Mouse (Mus musculus) thymus, adult 2 months (tissue): ENCODE results near the gene Krt36.

Experiments used
- CTCF ChIP-seq: fragments of 200-500 bp; IDR thresholded peaks from 2 replicates; pipeline ENCODE4 v1.5.1; 2012; ENCODE audit warnings: mild to moderate bottlenecking, control low read depth, low read length, moderate library complexity, borderline replicate concordance; ENCODE audit not compliant: control insufficient read depth, poor library complexity, insufficient read depth; ENCODE audit errors: extremely low read depth
- POLR2A ChIP-seq: fragments of 200-500 bp; IDR thresholded peaks from 2 replicates; pipeline ENCODE4 v1.6.1; 2012; ENCODE audit warnings: mild to moderate bottlenecking, low read length, control low read depth, moderate library complexity; ENCODE audit not compliant: control insufficient read depth, poor library complexity, insufficient read depth; ENCODE audit errors: extremely low read depth

DNA sequence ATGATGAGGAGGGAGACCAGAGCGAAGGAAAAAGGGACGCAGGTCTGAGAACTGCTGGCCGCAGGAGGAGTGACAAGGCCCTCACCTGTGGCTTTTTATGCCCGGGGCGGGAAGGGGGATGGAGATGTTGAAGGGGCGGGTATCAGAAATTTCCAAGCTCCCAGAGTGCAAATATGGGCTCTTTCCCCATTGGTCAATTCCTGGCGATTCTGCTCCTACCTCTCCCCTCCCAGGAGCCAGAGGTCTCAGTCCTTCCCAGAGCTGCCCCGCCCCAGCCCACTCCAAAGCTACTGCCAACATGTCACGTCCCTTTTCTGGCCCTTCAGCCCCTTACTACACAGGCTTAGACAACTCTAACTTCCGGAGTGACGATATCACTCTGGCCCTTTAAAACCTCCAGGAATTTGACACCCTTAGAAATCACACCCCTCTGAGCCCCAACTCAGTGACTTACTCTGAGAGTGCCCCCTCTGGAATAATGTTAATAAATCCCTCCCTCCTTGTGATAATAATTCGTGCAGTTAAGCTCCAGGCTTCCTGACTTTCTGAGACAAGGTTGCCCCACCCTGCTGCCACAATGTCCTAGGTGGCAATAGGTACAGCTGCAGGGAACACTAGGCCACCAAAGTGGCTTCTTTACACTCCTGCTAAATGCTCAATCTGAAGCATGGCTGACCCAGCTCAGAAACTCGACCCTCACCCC is 40.6 kb upstream of the Krt36 start:
- TF ChIP-seq CTCF, result no peak
- no peak for TF ChIP-seq POLR2A
